Mouse (Mus musculus) lung, adult 18-20 months (tissue): ENCODE data around the gene Gcsh.

ENCODE experiments used
- DNase-seq, 2 experiments: peaks; one replicate each; pipeline ENCODE4 v3.0.0; 2022; ENCODE audit warnings: mixed read lengths in 2 of 2

Gcsh gene

GRCm38 (mm10) chr8:116993095-116993867 lies at the start of gene Gcsh:
TSS of gene Gcsh (minus strand) at chr8:116993537.
- peak; percentile 100 for DNase-seq

- no peak for DNase-seq
These were observed 46.5 kb upstream of the Gcsh start for GRCm38 (mm10) chr8:117039843-117040242.

- no peak for DNase-seq
These were observed 44.1 kb upstream of the Gcsh start for GRCm38 (mm10) chr8:117037374-117037935.

- DNase-seq, result no peak
These were observed 40.1 kb upstream of the Gcsh start for GRCm38 (mm10) chr8:117033393-117033792.

GRCm38 (mm10) chr8:117032609-117033008 lies 39.3 kb upstream of the Gcsh start:
- no peak for DNase-seq

- no peak for DNase-seq
These were observed 38.1 kb upstream of the Gcsh start for GRCm38 (mm10) chr8:117031476-117031875.

GRCm38 (mm10) chr8:117028686-117029085 lies 35.3 kb upstream of the Gcsh start:
- no peak for DNase-seq

- DNase-seq, result no peak
These were observed 34.3 kb upstream of the Gcsh start for GRCm38 (mm10) chr8:117027601-117028000.

GRCm38 (mm10) chr8:117022297-117022993 lies 29.1 kb upstream of the Gcsh start:
- DNase-seq, result peak in 1 of 2 experiments; percentile 4

GRCm38 (mm10) chr8:117019323-117020275 lies 26.3 kb upstream of the Gcsh start:
- DNase-seq, result no peak

GRCm38 (mm10) chr8:117017896-117018295 lies 24.6 kb upstream of the Gcsh start:
- no peak for DNase-seq

GRCm38 (mm10) chr8:117017006-117017405 lies 23.7 kb upstream of the Gcsh start:
- DNase-seq, result no peak

- no peak for DNase-seq
These were observed 22.3 kb upstream of the Gcsh start for GRCm38 (mm10) chr8:117015670-117016069.

- no peak for DNase-seq
These were observed 18.0 kb upstream of the Gcsh start for GRCm38 (mm10) chr8:117011366-117011765.

GRCm38 (mm10) chr8:116994016-116994716 lies 829 bp upstream of the Gcsh start:
- DNase-seq, result no peak

- DNase-seq, result no peak
These were observed 963 bp downstream of the Gcsh start for GRCm38 (mm10) chr8:116992176-116992971.

- DNase-seq, result no peak
These were observed 2.1 kb downstream of the Gcsh start for GRCm38 (mm10) chr8:116991241-116991640.

- DNase-seq, result no peak
These were observed 3.5 kb downstream of the Gcsh start for GRCm38 (mm10) chr8:116989842-116990241.

GRCm38 (mm10) chr8:116980117-116980516 lies 13.2 kb downstream of the Gcsh start:
- DNase-seq, result peak; percentile 44 to 56

- DNase-seq, result peak; percentile 98 to 99
These were observed 14.6 kb downstream of the Gcsh start, which contains the start of gene 1700030J22Rik for GRCm38 (mm10) chr8:116978631-116979256. TSS of gene 1700030J22Rik (minus strand) at chr8:116978959.

GRCm38 (mm10) chr8:116978052-116978451 lies 15.3 kb downstream of the Gcsh start:
- no peak for DNase-seq
